Mouse (Mus musculus): ENCODE data around the gene Eps15l1. TPM values are rescaled to one million over a fixed set of nuclear protein-coding genes. Genes with fewer than 3 reads are reported as not detected.

Eps15l1 gene
- polyA plus RNA-seq, 1 experiment, result 64.0 TPM

- Histone ChIP-seq H3K4me1 (ENCODE audit: control insufficient read depth, insufficient read depth, low read length) (no peaks in the 10 kb centered on the region), H3K27ac (ENCODE audit: insufficient read depth, low read depth, low read length) (no peak overlapping the region), H3K4me3 (ENCODE audit: insufficient read depth, low read length) (no peak overlapping the region)
- TF ChIP-seq CTCF (IDR thresholded peaks at IDR 0.05; ENCODE audit: low read depth, low read length), result no peak
- TF ChIP-seq POLR2A (IDR thresholded peaks at IDR 0.05; ENCODE audit: borderline replicate concordance, low read depth, low read length), result no peak
These were observed 30.3 kb upstream of the Eps15l1 start for GRCm38 (mm10) chr8:72451516-72451915.

DNA sequence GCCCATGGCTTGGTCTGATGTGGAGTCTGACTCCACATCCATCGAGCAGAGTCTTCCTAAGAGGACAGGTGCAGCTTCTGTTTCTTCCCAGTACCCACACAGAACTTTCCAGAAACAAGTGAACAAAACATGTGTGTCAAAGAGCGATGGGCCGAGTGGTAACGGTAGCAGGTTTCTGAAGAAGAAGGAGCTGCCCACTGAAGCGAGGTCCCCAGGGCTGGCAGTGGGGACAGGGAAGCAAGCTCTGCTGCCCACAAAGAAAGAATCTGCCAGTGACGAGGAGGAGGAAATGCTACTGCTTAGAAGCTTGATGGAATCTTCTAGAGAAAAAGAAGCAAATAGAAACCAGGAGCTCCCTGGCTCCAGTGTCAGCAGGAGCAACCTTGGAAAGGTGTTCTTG, 23.8 kb upstream of the Eps15l1 start:
- peaks cover 9% of the 10 kb centered on the region for H3K4me1 ChIP-seq (ENCODE audit: control insufficient read depth, insufficient read depth, low read length)
- no peak overlapping the region for H3K4me3 ChIP-seq (ENCODE audit: insufficient read depth, low read length)
- no peak overlapping the region for H3K27ac ChIP-seq (ENCODE audit: insufficient read depth, low read depth, low read length)
- TF ChIP-seq CTCF (IDR thresholded peaks at IDR 0.05; ENCODE audit: low read depth, low read length) (no peak), POLR2A (IDR thresholded peaks at IDR 0.05; ENCODE audit: borderline replicate concordance, low read depth, low read length) (no peak)

GRCm38 (mm10) chr8:72443994-72444350, 22.7 kb upstream of the Eps15l1 start:
- H3K4me1 ChIP-seq (ENCODE audit: control insufficient read depth, insufficient read depth, low read length), result peaks cover 9% of the 10 kb centered on the region
- TF ChIP-seq POLR2A (IDR thresholded peaks at IDR 0.05; ENCODE audit: borderline replicate concordance, low read depth, low read length) (no peak), CTCF (IDR thresholded peaks at IDR 0.05; ENCODE audit: low read depth, low read length) (no peak)
- peak overlapping the region; percentile 30; the same call in 1 of the 2 replicates for H3K27ac ChIP-seq (ENCODE audit: insufficient read depth, low read depth, low read length)
- peak overlapping the region; percentile 66 for H3K4me3 ChIP-seq (ENCODE audit: insufficient read depth, low read length)

GRCm38 (mm10) chr8:72443338-72443993, 22.2 kb upstream of the Eps15l1 start, which contains the start of the genes Calr3 and 1700030K09Rik:
Calr3 (minus strand) TSS chr8:72443870.
1700030K09Rik (plus strand) TSS chr8:72443880.
- Histone ChIP-seq H3K27ac (ENCODE audit: insufficient read depth, low read depth, low read length) (peak within 1 kb of the TSS; percentile 30; the same call in 1 of the 2 replicates), H3K4me3 (ENCODE audit: insufficient read depth, low read length) (peak within 1 kb of the TSS; percentile 72), H3K4me1 (ENCODE audit: control insufficient read depth, insufficient read depth, low read length) (peaks cover 9% of the 10 kb centered on the region)
- TF ChIP-seq CTCF (IDR thresholded peaks at IDR 0.05; ENCODE audit: low read depth, low read length) (no peak), POLR2A (IDR thresholded peaks at IDR 0.05; ENCODE audit: borderline replicate concordance, low read depth, low read length) (no peak)

DNA sequence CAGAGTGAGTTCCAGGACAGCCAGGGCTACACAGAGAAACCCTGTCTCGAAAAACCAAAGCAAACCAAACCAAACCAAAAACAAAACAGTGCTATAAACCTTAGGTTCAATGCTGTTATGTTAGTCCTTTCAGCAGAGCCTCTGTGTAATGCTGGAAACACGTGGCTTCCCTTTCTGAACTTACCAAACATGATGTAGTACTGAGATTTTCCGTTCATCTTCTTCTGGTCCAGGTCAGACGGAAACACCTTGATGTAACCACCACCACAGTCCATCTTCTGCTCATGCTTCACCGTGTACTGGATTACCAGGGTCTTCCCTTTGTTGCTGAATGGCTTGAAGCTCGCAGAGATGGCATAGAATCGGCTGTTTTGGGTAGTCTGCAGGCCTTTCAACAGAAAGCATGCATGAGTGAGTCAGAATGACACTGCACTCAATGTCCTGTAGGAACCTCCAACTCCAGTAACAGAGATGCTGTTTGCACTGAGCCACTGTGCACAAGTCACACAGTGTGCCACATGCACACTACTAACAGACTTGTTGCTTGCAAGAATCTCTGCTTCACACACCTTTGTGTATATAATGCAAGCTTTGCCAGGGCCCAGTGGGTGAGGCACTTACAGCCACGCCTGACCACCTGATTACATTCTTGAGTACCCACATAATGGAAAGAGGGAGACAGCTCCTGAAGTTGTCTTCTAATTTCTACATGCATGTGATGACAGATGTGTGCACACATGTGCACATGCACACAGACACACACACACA, 17.2 kb upstream of the Eps15l1 start:
- Histone ChIP-seq H3K27ac (ENCODE audit: insufficient read depth, low read depth, low read length) (no peak overlapping the region), H3K4me1 (ENCODE audit: control insufficient read depth, insufficient read depth, low read length) (peaks cover 9% of the 10 kb centered on the region), H3K4me3 (ENCODE audit: insufficient read depth, low read length) (no peak overlapping the region)
- TF ChIP-seq POLR2A (IDR thresholded peaks at IDR 0.05; ENCODE audit: borderline replicate concordance, low read depth, low read length), result no peak
- no peak for TF ChIP-seq CTCF (IDR thresholded peaks at IDR 0.05; ENCODE audit: low read depth, low read length)

- H3K4me3 ChIP-seq (ENCODE audit: insufficient read depth, low read length), result no peak overlapping the region
- TF ChIP-seq POLR2A (IDR thresholded peaks at IDR 0.05; ENCODE audit: borderline replicate concordance, low read depth, low read length) (no peak), CTCF (IDR thresholded peaks at IDR 0.05; ENCODE audit: low read depth, low read length) (no peak)
- peaks cover 3% of the 10 kb centered on the region for H3K4me1 ChIP-seq (ENCODE audit: control insufficient read depth, insufficient read depth, low read length)
- no peak overlapping the region for H3K27ac ChIP-seq (ENCODE audit: insufficient read depth, low read depth, low read length)
These were observed 13.7 kb upstream of the Eps15l1 start for GRCm38 (mm10) chr8:72434952-72435351.

- Histone ChIP-seq H3K4me3 (ENCODE audit: insufficient read depth, low read length) (no peak overlapping the region), H3K27ac (ENCODE audit: insufficient read depth, low read depth, low read length) (no peak overlapping the region), H3K4me1 (ENCODE audit: control insufficient read depth, insufficient read depth, low read length) (no peaks in the 10 kb centered on the region)
- TF ChIP-seq CTCF (IDR thresholded peaks at IDR 0.05; ENCODE audit: low read depth, low read length) (peak; percentile 80), POLR2A (IDR thresholded peaks at IDR 0.05; ENCODE audit: borderline replicate concordance, low read depth, low read length) (no peak)
These were observed 8.4 kb upstream of the Eps15l1 start for GRCm38 (mm10) chr8:72429676-72430075.

DNA sequence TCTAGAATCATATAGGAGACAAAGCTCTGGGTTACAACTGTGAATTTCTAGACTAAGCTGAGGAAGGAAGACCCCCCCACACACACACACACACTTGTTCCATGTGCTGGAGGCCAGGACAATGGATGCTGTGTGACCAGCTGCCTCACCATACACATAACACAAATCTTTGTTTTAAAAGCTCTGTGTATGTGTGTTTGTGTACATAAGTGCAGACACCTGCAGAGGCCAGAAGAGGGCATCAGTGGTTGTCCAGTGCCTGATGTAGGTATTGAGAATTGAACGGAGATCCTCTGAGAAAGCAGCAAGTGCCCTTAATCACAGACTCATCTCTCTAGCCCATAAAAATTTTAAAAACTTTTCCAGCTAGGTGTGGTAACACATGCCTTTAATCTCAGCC, 1.7 kb upstream of the Eps15l1 start:
- Histone ChIP-seq H3K27ac (ENCODE audit: insufficient read depth, low read depth, low read length) (no peak overlapping the region), H3K4me1 (ENCODE audit: control insufficient read depth, insufficient read depth, low read length) (peaks cover 25% of the 10 kb centered on the region), H3K4me3 (ENCODE audit: insufficient read depth, low read length) (no peak overlapping the region)
- TF ChIP-seq CTCF (IDR thresholded peaks at IDR 0.05; ENCODE audit: low read depth, low read length), result no peak; the same call in 1 of the 2 replicates
- no peak for TF ChIP-seq POLR2A (IDR thresholded peaks at IDR 0.05; ENCODE audit: borderline replicate concordance, low read depth, low read length)

- Histone ChIP-seq H3K4me3 (ENCODE audit: insufficient read depth, low read length) (peak overlapping the region; percentile 77), H3K27ac (ENCODE audit: insufficient read depth, low read depth, low read length) (peak overlapping the region; percentile 54), H3K4me1 (ENCODE audit: control insufficient read depth, insufficient read depth, low read length) (peaks cover 35% of the 10 kb centered on the region)
- TF ChIP-seq CTCF (IDR thresholded peaks at IDR 0.05; ENCODE audit: low read depth, low read length), result no peak
- TF ChIP-seq POLR2A (IDR thresholded peaks at IDR 0.05; ENCODE audit: borderline replicate concordance, low read depth, low read length), result no peak
These were observed 494 bp downstream of the Eps15l1 start for GRCm38 (mm10) chr8:72420571-72421361.
